16 mouse cellular contexts compared by ENCODE assay signal in the genomic region with DNA sequence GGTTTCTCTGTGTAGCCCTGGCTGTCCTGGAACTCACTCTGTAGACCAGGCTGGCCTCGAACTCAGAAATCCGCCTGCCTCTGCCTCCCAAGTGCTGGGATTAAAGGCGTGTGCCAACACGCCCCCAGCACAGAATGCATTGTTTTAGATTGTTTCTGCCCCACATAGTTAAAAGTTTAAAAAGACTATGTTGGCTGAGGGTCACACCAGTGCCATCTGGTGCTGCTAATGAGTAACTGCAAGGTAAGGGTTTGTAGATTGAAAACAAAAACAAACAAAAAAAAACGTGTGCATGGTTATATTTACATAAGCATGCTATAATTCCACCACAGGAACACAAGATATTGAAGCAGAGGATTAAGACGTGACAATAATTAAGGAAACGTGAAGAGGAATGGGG. TPM values are rescaled to one million over a fixed set of nuclear protein-coding genes. Genes with fewer than 3 reads are reported as not detected.
DNase-seq lines count a peak whose midpoint lies in the region; ATAC-seq and TF ChIP-seq lines count a peak whose summit lies in the region.
"Had no signal": no experiment of that assay in that cellular context is flagged by ENCODE, and none has a peak within 500 bp of the region (broad histone marks: within the 10 kb centered on the region; RNA-seq: fewer than 3 reads in every experiment).

No protein-coding gene starts in this region.

- WGBS in kidney, adult 2 months = 23% methylated on average over 7 of the region's 7 CpGs
- 34% methylated on average over 7 of the region's 7 CpGs for WGBS in kidney, embryonic 14.5 days

- H3K9ac ChIP-seq in kidney, embryonic 14.5 days (ENCODE audit: low read depth, low read length) = no peak overlapping the region
- H3K9ac ChIP-seq: neural tube, embryonic 15.5 days had no signal

- TF ChIP-seq POLR2A in kidney, adult 2 months (IDR thresholded peaks at IDR 0.05; ENCODE audit: low read depth, low read length) = no peak

- no peak overlapping the region for H3K4me3 ChIP-seq in kidney, adult 2 months (ENCODE audit: insufficient read depth, low read depth, low read length)
- no peak overlapping the region for H3K4me3 ChIP-seq in kidney, embryonic 14.5 days (ENCODE audit: low read length)
- H3K4me3 ChIP-seq: megakaryocyte, embryonic 14.5 days; neural tube, embryonic 15.5 days had no signal

- no peaks in the 10 kb centered on the region for H3K36me3 ChIP-seq in kidney, adult 2 months (ENCODE audit: control insufficient read depth, insufficient read depth, low read length)
- H3K36me3 ChIP-seq in kidney, embryonic 14.5 days (ENCODE audit: control insufficient read depth, insufficient read depth, low read length) = no peaks in the 10 kb centered on the region
- H3K36me3 ChIP-seq: neural tube, embryonic 15.5 days had no signal

- H3K9me3 ChIP-seq in kidney, embryonic 14.5 days (ENCODE audit: control insufficient read depth, low read length) = 0 out of 2 replicates have a peak, but pooled peaks cover 2% of the 10 kb centered on the region
- H3K9me3 ChIP-seq: neural tube, embryonic 15.5 days had no signal

- ATAC-seq in kidney, embryonic 14.5 days (ENCODE audit: low FRiP score, low TSS enrichment) = no peak
- no peak for ATAC-seq in frontal cortex, adult (ENCODE audit: low TSS enrichment)

- peak; percentile 10 for DNase-seq in kidney, adult 2 months
- peak; percentile 61 for DNase-seq in 3T3-L1 (ENCODE audit: low read depth, low spot score)
- peak; percentile 30 to 43 for DNase-seq in B cell, adult 2 months
- peak; percentile 35 for DNase-seq in brain, adult 2 months (ENCODE audit: low read depth, low spot score)
- no peak for DNase-seq in left cerebral cortex, adult 9 months (ENCODE audit: low spot score in 2 of 2)
- no peak for DNase-seq in thymus, adult 18-20 months
- DNase-seq: gastrocnemius, postnatal 25 days; heart, postnatal 14 days; thymus, postnatal 36 days had no signal

- H3K4me2 ChIP-seq in kidney, embryonic 14.5 days (replicated peaks; ENCODE audit: low read depth, low read length) = no peak overlapping the region
- H3K4me2 ChIP-seq: neural tube, embryonic 15.5 days had no signal

- no peak overlapping the region for H3K27ac ChIP-seq in kidney, adult 2 months (ENCODE audit: insufficient read depth, low read depth, low read length)
- no peak overlapping the region for H3K27ac ChIP-seq in kidney, embryonic 14.5 days (ENCODE audit: low read depth, low read length)
- H3K27ac ChIP-seq: neural tube, embryonic 15.5 days had no signal

- no peaks in the 10 kb centered on the region for H3K4me1 ChIP-seq in kidney, adult 2 months (ENCODE audit: control insufficient read depth, insufficient read depth, low read length)
- H3K4me1 ChIP-seq in kidney, embryonic 14.5 days (ENCODE audit: control insufficient read depth, insufficient read depth, low read length) = no peaks in the 10 kb centered on the region
- H3K4me1 ChIP-seq: neural tube, embryonic 15.5 days had no signal

- no peaks in the 10 kb centered on the region for H3K27me3 ChIP-seq in kidney, adult 2 months (replicated peaks; ENCODE audit: control insufficient read depth, insufficient read depth, low read length)
- no peaks in the 10 kb centered on the region for H3K27me3 ChIP-seq in kidney, embryonic 14.5 days (ENCODE audit: control insufficient read depth, insufficient read depth, low read length)

- no peak for TF ChIP-seq CTCF in kidney, adult 2 months (conservative IDR thresholded peaks at IDR 0.05; ENCODE audit: insufficient read depth, insufficient read length, low read depth, low read length)

RNA-seq across cellular contexts. Expression of gene Slc30a3, which starts 2.7 kb away (rescaled TPM):
- 0.14 and 0.24 TPM in 2 replicates for polyA plus RNA-seq in kidney, adult 2 months (2012; rRNA removed)
- 1.9 and 3.4 TPM in 2 replicates for polyA plus RNA-seq in kidney, embryonic 14.5 days (2014; fragmentation: Nextera tagmentation; extraction: Ambion mirVana)
- polyA plus RNA-seq: limb, embryonic 11.5 days had no signal

RNA-seq across cellular contexts. Expression of gene Dnajc5g, which starts 4.7 kb away (rescaled TPM):
- polyA plus RNA-seq in kidney, adult 2 months (2012; rRNA removed) = not detected in 2 replicates
- polyA plus RNA-seq in kidney, embryonic 14.5 days (2014; fragmentation: Nextera tagmentation; extraction: Ambion mirVana) = not detected in 2 replicates
- polyA plus RNA-seq: large intestine, adult 2 months; limb, embryonic 11.5 days; neural tube, embryonic 15.5 days; spleen, adult 2 months had no signal

RNA-seq across cellular contexts. Expression of gene Trim54, which starts 5.7 kb away (rescaled TPM):
- 0.05 and 3.9 TPM in 2 replicates for polyA plus RNA-seq in kidney, adult 2 months (2012; rRNA removed)
- polyA plus RNA-seq in kidney, embryonic 14.5 days (2014; fragmentation: Nextera tagmentation; extraction: Ambion mirVana) = not detected in 2 replicates
- polyA plus RNA-seq: spleen, adult 2 months had no signal

RNA-seq across cellular contexts. Expression of gene Ucn, which starts 27.8 kb away (rescaled TPM):
- not detected in 2 replicates for polyA plus RNA-seq in kidney, adult 2 months (2012; rRNA removed)
- not detected in 2 replicates for polyA plus RNA-seq in kidney, embryonic 14.5 days (2014; fragmentation: Nextera tagmentation; extraction: Ambion mirVana)
- polyA plus RNA-seq: large intestine, adult 2 months; limb, embryonic 11.5 days; neural tube, embryonic 15.5 days; spleen, adult 2 months had no signal

RNA-seq across cellular contexts. Expression of gene Mpv17, which starts 43.3 kb away (rescaled TPM):
- polyA plus RNA-seq in kidney, adult 2 months (2012; rRNA removed) = 212 and 233 TPM in 2 replicates
- polyA plus RNA-seq in kidney, embryonic 14.5 days (2014; fragmentation: Nextera tagmentation; extraction: Ambion mirVana) = 67.5 and 68.3 TPM in 2 replicates

Comparison
In these comparisons a context has a peak if more than half of its experiments do, and no peak if none do; other contexts are left out.
1. DNase-seq: peak in kidney, adult 2 months (single experiment), 3T3-L1 (single experiment), B cell, adult 2 months (2 of 2) and brain, adult 2 months (single experiment); none in left cerebral cortex, adult 9 months (0 of 2) and thymus, adult 18-20 months (0 of 2).